Mouse (Mus musculus) heart, postnatal 0 days (tissue): ENCODE results near the gene Myzap.

Source experiments
- CTCF ChIP-seq: IDR thresholded peaks from 2 replicates; pipeline ENCODE4 v1.5.1; 2016; ENCODE audit warnings: antibody characterized with exemption, control low read depth, low read depth
- EP300 ChIP-seq: IDR thresholded peaks from 2 replicates; pipeline ENCODE4 v1.6.1; 2016; ENCODE audit warnings: antibody characterized with exemption, low read depth

DNA sequence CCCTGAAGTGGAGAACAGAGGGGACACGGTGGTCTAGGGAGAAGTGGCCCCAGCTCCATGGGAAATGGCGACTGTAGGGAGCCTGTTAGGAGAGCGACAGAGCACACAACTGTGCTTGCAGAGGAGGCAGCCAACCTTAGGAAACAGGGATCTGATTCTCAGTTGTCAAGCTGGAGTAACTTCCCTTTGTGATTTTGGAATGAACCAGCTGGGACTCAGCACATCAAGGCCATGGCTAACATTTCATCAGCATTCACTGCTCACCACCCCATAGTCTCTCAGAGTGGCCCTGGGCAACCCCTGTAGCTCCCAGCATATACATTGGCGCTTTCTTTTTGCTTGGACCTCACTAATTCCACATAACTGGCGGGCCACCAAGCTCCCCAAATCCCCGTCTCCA, 33.8 kb upstream of the Myzap start:
- TF ChIP-seq CTCF: no peak
- TF ChIP-seq EP300: no peak
